Mouse (Mus musculus): ENCODE measurements around the gene Fbxo24. TPM values are rescaled to one million over a fixed set of nuclear protein-coding genes. Genes with fewer than 3 reads are reported as not detected.
A peak's percentile ranks its signal among the peaks of the same experiment; 100 is the strongest.

Fbxo24 gene
- polyA plus RNA-seq, 1 experiment from 2014 or later, result 0.23 TPM

- Histone ChIP-seq H3K4me3 (replicated peaks; ENCODE audit: low read length) (peak within 1 kb of the TSS; percentile 32), H3K4me1 (replicated peaks; ENCODE audit: control insufficient read depth, insufficient read depth, low read length) (peaks cover 10% of the 10 kb centered on the region; the same call in 1 of the 2 replicates), H3K36me3 (ENCODE audit: control insufficient read depth, insufficient read depth) (peaks cover 3% of the 10 kb centered on the region; the same call in 1 of the 2 replicates), H3K9ac (replicated peaks; ENCODE audit: low read depth, low read length) (peak within 1 kb of the TSS; percentile 41; the same call in 1 of the 2 replicates), H3K27ac (ENCODE audit: low read length) (no peak within 1 kb of the TSS), H3K4me2 (ENCODE audit: low read length) (peak within 1 kb of the TSS; percentile 44), H3K9me3 (ENCODE audit: control insufficient read depth, low read length) (no peaks in the 10 kb centered on the region), H3K27me3 (replicated peaks; ENCODE audit: control insufficient read depth, insufficient read depth, low read length) (peaks cover 27% of the 10 kb centered on the region)
- no peak for ATAC-seq
- 21% methylated on average over 11 of the region's 11 CpGs for WGBS
Measured at GRCm38 (mm10) chr5:137645652-137646091, 16.9 kb upstream of the Fbxo24 start, which contains the start of gene Irs3. Gene Irs3, minus strand, starts transcription at chr5:137645714.

- H3K9ac ChIP-seq (replicated peaks; ENCODE audit: low read depth, low read length), result peak overlapping the region; percentile 41; the same call in 1 of the 2 replicates
- no peak overlapping the region for H3K27ac ChIP-seq (ENCODE audit: low read length)
- peak overlapping the region; percentile 44 for H3K4me2 ChIP-seq (ENCODE audit: low read length)
- H3K4me3 ChIP-seq (replicated peaks; ENCODE audit: low read length), result peak overlapping the region; percentile 32
- H3K27me3 ChIP-seq (replicated peaks; ENCODE audit: control insufficient read depth, insufficient read depth, low read length), result peaks cover 27% of the 10 kb centered on the region
- peaks cover 10% of the 10 kb centered on the region; the same call in 1 of the 2 replicates for H3K4me1 ChIP-seq (replicated peaks; ENCODE audit: control insufficient read depth, insufficient read depth, low read length)
- no peaks in the 10 kb centered on the region for H3K9me3 ChIP-seq (ENCODE audit: control insufficient read depth, low read length)
- H3K36me3 ChIP-seq (ENCODE audit: control insufficient read depth, insufficient read depth), result peaks cover 4% of the 10 kb centered on the region; the same call in 1 of the 2 replicates
- WGBS, result 2% methylated on average over 44 of the region's 44 CpGs
- ATAC-seq, result no peak
Measured at GRCm38 (mm10) chr5:137645091-137645651, 16.4 kb upstream of the Fbxo24 start.

GRCm38 (mm10) chr5:137644484-137644883, 15.7 kb upstream of the Fbxo24 start:
- H3K36me3 ChIP-seq (ENCODE audit: control insufficient read depth, insufficient read depth), result peaks cover 10% of the 10 kb centered on the region
- no peak overlapping the region for H3K27ac ChIP-seq (ENCODE audit: low read length)
- peaks cover 5% of the 10 kb centered on the region; the same call in 1 of the 2 replicates for H3K4me1 ChIP-seq (replicated peaks; ENCODE audit: control insufficient read depth, insufficient read depth, low read length)
- H3K4me2 ChIP-seq (ENCODE audit: low read length), result no peak overlapping the region
- peaks cover 27% of the 10 kb centered on the region for H3K27me3 ChIP-seq (replicated peaks; ENCODE audit: control insufficient read depth, insufficient read depth, low read length)
- H3K9me3 ChIP-seq (ENCODE audit: control insufficient read depth, low read length), result no peaks in the 10 kb centered on the region
- WGBS, result 40% methylated on average over 19 of the region's 19 CpGs
- no peak overlapping the region for H3K4me3 ChIP-seq (replicated peaks; ENCODE audit: low read length)
- no peak overlapping the region for H3K9ac ChIP-seq (replicated peaks; ENCODE audit: low read depth, low read length)
- ATAC-seq, result no peak

GRCm38 (mm10) chr5:137642886-137643285, 14.1 kb upstream of the Fbxo24 start:
- H3K27ac ChIP-seq (ENCODE audit: low read length), result no peak overlapping the region
- no peaks in the 10 kb centered on the region for H3K9me3 ChIP-seq (ENCODE audit: control insufficient read depth, low read length)
- H3K4me2 ChIP-seq (ENCODE audit: low read length), result no peak overlapping the region
- peaks cover 27% of the 10 kb centered on the region for H3K27me3 ChIP-seq (replicated peaks; ENCODE audit: control insufficient read depth, insufficient read depth, low read length)
- 55% methylated on average over 4 of the region's 4 CpGs for WGBS
- no peak overlapping the region for H3K9ac ChIP-seq (replicated peaks; ENCODE audit: low read depth, low read length)
- ATAC-seq, result no peak
- peaks cover 5% of the 10 kb centered on the region; the same call in 1 of the 2 replicates for H3K4me1 ChIP-seq (replicated peaks; ENCODE audit: control insufficient read depth, insufficient read depth, low read length)
- no peak overlapping the region for H3K4me3 ChIP-seq (replicated peaks; ENCODE audit: low read length)
- H3K36me3 ChIP-seq (ENCODE audit: control insufficient read depth, insufficient read depth), result peaks cover 17% of the 10 kb centered on the region

GRCm38 (mm10) chr5:137641054-137641453, 12.3 kb upstream of the Fbxo24 start, which contains the start of gene Sap25:
Gene Sap25, plus strand, starts transcription at chr5:137641334.
- no peak within 1 kb of the TSS for H3K9ac ChIP-seq (replicated peaks; ENCODE audit: low read depth, low read length)
- no peak within 1 kb of the TSS for H3K4me3 ChIP-seq (replicated peaks; ENCODE audit: low read length)
- peaks cover 5% of the 10 kb centered on the region; the same call in 1 of the 2 replicates for H3K4me1 ChIP-seq (replicated peaks; ENCODE audit: control insufficient read depth, insufficient read depth, low read length)
- ATAC-seq, result no peak
- H3K27me3 ChIP-seq (replicated peaks; ENCODE audit: control insufficient read depth, insufficient read depth, low read length), result peaks cover 24% of the 10 kb centered on the region
- 90% methylated on average over 19 of the region's 19 CpGs for WGBS
- H3K36me3 ChIP-seq (ENCODE audit: control insufficient read depth, insufficient read depth), result peaks cover 31% of the 10 kb centered on the region
- no peaks in the 10 kb centered on the region for H3K9me3 ChIP-seq (ENCODE audit: control insufficient read depth, low read length)
- no peak within 1 kb of the TSS for H3K4me2 ChIP-seq (ENCODE audit: low read length)
- no peak within 1 kb of the TSS for H3K27ac ChIP-seq (ENCODE audit: low read length)

GRCm38 (mm10) chr5:137639472-137639871, 10.7 kb upstream of the Fbxo24 start:
- H3K4me2 ChIP-seq (ENCODE audit: low read length), result no peak overlapping the region
- 91% methylated on average over 7 of the region's 7 CpGs for WGBS
- 0 out of 2 replicates have a peak overlapping the region, but pooled peaks have one; percentile 3 for H3K9ac ChIP-seq (replicated peaks; ENCODE audit: low read depth, low read length)
- no peak for ATAC-seq
- H3K4me1 ChIP-seq (replicated peaks; ENCODE audit: control insufficient read depth, insufficient read depth, low read length), result no peaks in the 10 kb centered on the region
- no peak overlapping the region for H3K27ac ChIP-seq (ENCODE audit: low read length)
- H3K36me3 ChIP-seq (ENCODE audit: control insufficient read depth, insufficient read depth), result peaks cover 35% of the 10 kb centered on the region
- no peak overlapping the region for H3K4me3 ChIP-seq (replicated peaks; ENCODE audit: low read length)
- peaks cover 11% of the 10 kb centered on the region for H3K27me3 ChIP-seq (replicated peaks; ENCODE audit: control insufficient read depth, insufficient read depth, low read length)
- H3K9me3 ChIP-seq (ENCODE audit: control insufficient read depth, low read length), result no peaks in the 10 kb centered on the region

- peaks cover 18% of the 10 kb centered on the region; the same call in 1 of the 2 replicates for H3K36me3 ChIP-seq (ENCODE audit: control insufficient read depth, insufficient read depth)
Measured at GRCm38 (mm10) chr5:137633397-137634084, 4.7 kb upstream of the Fbxo24 start.

GRCm38 (mm10) chr5:137631591-137631990, 2.8 kb upstream of the Fbxo24 start:
- Histone ChIP-seq H3K27ac (ENCODE audit: low read length) (no peak overlapping the region), H3K9me3 (ENCODE audit: control insufficient read depth, low read length) (no peaks in the 10 kb centered on the region), H3K36me3 (ENCODE audit: control insufficient read depth, insufficient read depth) (peaks cover 7% of the 10 kb centered on the region; the same call in 1 of the 2 replicates), H3K4me1 (replicated peaks; ENCODE audit: control insufficient read depth, insufficient read depth, low read length) (peaks cover 26% of the 10 kb centered on the region), H3K4me2 (ENCODE audit: low read length) (no peak overlapping the region), H3K4me3 (replicated peaks; ENCODE audit: low read length) (no peak overlapping the region), H3K9ac (replicated peaks; ENCODE audit: low read depth, low read length) (no peak overlapping the region), H3K27me3 (replicated peaks; ENCODE audit: control insufficient read depth, insufficient read depth, low read length) (no peaks in the 10 kb centered on the region)
- no peak for ATAC-seq
- WGBS, result 84% methylated on average over 4 of the region's 4 CpGs

More at GRCm38 (mm10) chr5:137633397-137634084, 4.7 kb upstream of the Fbxo24 start:
- no peak for ATAC-seq
- Histone ChIP-seq H3K4me2 (ENCODE audit: low read length) (no peak overlapping the region), H3K9me3 (ENCODE audit: control insufficient read depth, low read length) (no peaks in the 10 kb centered on the region), H3K4me1 (replicated peaks; ENCODE audit: control insufficient read depth, insufficient read depth, low read length) (peaks cover 20% of the 10 kb centered on the region), H3K27me3 (replicated peaks; ENCODE audit: control insufficient read depth, insufficient read depth, low read length) (no peaks in the 10 kb centered on the region), H3K4me3 (replicated peaks; ENCODE audit: low read length) (no peak overlapping the region), H3K9ac (replicated peaks; ENCODE audit: low read depth, low read length) (no peak overlapping the region), H3K27ac (ENCODE audit: low read length) (no peak overlapping the region)
- WGBS, result 84% methylated on average over 12 of the region's 12 CpGs

- H3K4me3 ChIP-seq (replicated peaks; ENCODE audit: low read length), result no peak overlapping the region
- peaks cover 5% of the 10 kb centered on the region; the same call in 1 of the 2 replicates for H3K36me3 ChIP-seq (ENCODE audit: control insufficient read depth, insufficient read depth)
- no peak overlapping the region for H3K4me2 ChIP-seq (ENCODE audit: low read length)
- no peak for ATAC-seq
- peaks cover 26% of the 10 kb centered on the region for H3K4me1 ChIP-seq (replicated peaks; ENCODE audit: control insufficient read depth, insufficient read depth, low read length)
- no peaks in the 10 kb centered on the region for H3K27me3 ChIP-seq (replicated peaks; ENCODE audit: control insufficient read depth, insufficient read depth, low read length)
- no peak overlapping the region; the same call in 1 of the 2 replicates for H3K9ac ChIP-seq (replicated peaks; ENCODE audit: low read depth, low read length)
- no peak overlapping the region for H3K27ac ChIP-seq (ENCODE audit: low read length)
- H3K9me3 ChIP-seq (ENCODE audit: control insufficient read depth, low read length), result no peaks in the 10 kb centered on the region
- whole genome bisulfite sequencing, result 78% methylated on average over 9 of the region's 9 CpGs
Measured at GRCm38 (mm10) chr5:137631171-137631570, 2.4 kb upstream of the Fbxo24 start.

Data from forebrain, embryonic 16.5 days (tissue).